Mouse (Mus musculus) MN1 (cell line): ENCODE results near the gene Scel.

Experiments
- DNase-seq: peaks from one replicate; pipeline ENCODE4 v3.0.0-alpha.2; 2016; ENCODE audit warnings: low spot score

Scel gene

GRCm38 (mm10) chr14:103571598-103572320 is 58.6 kb downstream of the Scel start:
- DNase-seq = no peak

DNA sequence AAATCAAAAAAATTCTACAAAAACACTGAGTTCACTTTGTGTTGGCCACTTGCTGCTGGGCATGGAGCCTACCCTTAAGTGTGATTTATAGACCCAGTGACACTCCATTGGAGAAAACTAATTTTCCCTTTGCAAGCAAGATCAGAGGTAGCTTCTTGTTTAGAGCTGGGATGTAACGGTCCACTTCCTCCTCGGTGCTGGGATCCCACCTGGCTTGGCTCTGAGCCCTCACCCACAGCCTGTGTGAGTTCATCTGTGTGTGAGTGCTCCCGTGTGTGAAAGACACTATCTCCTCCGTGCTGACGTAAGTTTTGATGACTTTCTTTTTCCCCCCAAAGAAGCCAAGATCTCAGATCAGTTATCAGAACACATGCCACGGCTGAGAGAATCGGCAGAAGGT is 62.7 kb downstream of the Scel start:
- no peak for DNase-seq

- DNase-seq = no peak
Observed at GRCm38 (mm10) chr14:103577011-103577410, 63.9 kb downstream of the Scel start.

DNA sequence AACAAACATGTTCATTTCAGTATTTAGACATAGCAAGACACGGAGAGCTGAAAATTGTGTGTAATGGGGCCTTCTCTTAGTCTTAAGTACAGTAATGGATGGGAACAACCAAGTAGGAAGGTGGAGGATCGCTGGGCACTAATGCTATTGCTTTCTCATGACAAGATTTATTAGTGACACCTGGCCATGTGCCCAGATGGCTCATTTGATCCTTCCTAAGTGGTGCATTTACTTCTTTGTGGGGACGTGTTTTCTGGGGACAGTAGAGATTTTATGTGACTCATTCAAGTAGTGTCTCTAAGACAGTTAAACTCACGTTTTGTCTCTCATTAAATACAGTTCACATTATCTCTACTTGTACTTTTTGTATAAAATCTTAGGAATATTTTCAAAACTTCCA is 73.5 kb downstream of the Scel start:
- DNase-seq = no peak

DNA sequence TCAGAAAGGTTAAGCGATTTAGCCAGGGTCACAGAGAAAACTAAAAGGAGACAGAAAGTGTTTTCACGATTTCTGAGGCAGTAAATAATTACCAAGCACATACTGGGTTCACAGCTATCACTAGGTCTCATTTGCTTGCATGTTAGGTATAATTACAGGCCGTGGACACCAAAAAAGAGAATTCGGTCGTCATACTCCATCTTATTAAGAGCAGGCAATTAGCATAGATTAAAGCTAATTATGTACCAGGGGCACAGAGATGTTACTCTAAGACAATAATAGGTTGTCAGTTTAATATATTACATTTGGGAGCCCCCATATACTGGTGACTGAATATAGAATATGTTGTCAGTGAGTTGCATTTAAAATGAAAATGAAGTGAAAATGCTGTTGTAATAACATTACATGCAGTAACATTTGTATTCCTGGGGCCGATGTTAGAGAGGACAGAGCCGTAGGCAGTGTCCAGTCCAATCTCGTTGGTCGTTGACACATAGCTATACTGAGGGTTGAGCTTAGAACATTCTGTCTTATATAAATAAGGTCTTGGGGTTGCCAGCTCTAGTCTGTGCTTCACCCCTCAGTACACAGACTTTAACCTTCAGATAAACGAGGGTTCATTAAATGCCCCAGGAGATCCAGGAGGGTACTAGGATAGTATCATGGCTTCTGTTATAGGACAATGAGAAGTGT is 74.2 kb downstream of the Scel start:
- no peak for DNase-seq

- DNase-seq = no peak
Observed at GRCm38 (mm10) chr14:103589819-103590218, 76.7 kb downstream of the Scel start.

DNA sequence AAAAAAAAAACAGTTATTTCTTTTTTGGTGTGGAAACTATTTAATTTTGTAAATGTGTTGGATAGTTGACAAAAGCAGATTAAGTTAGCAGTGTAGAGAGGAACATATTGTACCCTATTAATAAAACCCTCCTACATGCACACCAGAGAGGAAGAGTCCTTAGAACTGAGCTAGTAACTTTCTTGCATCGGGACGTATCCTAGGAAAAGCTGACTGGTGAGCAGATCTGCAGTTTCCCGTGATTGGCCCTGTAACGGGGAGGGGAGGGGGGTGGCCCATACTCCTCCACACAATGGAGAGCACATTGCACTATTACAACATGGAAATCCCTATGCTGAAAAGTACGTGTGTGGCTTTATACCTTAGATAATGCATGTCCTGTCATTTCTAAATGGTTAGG is 82.7 kb downstream of the Scel start:
- DNase-seq = no peak

GRCm38 (mm10) chr14:103608063-103608462 is 94.9 kb downstream of the Scel start:
- DNase-seq = no peak

DNA sequence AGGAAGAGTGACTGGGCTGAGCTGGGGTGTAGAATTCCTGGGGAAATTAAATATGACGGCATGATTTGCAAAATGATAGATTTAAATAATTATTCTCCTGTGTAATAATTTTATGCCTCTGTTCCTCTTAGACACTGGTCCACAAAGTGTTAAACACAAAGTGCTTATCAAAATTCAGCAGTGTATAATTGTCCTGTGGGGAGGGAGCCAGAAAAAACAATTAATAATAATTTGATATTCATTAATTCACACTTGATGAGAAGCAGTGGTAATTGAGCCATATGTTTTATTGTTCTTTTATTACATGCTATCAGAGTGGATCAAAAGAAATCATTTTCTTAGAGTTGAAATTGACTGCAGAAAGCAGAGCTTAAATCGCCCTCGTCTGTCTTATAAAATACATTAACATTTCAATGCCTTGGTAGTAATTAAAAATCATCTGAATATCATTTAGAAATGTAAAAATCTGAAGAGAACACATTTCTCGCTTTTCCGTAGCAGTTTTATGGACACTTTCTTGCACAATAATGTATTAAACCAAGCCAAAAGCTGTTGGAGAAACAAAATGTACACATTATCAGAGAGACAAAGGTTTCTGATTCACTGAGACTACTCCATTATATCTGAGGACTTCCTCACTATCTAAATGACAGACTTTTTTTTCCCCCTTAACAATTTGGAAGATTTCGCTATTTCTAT is 100.6 kb downstream of the Scel start:
- no peak for DNase-seq

GRCm38 (mm10) chr14:103614272-103614587 is 101.1 kb downstream of the Scel start:
- no peak for DNase-seq

DNA sequence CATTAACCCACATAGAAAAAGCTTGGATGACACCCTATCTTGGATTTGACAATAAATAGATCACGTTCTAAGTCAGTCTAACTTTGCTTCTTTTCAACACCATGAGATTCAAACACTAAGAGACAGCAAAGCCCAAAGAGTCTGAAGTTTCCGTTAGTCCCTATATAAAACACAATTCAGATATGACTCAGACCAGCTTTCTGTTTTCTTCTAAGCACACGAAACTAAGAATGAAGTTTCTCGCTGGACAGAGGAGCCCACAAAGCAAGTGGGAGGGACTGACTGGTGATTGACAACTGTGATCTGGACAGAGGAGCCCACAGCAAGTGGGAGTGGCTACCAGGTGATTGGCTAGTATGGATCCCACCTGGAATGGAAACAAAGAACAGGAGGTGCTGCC is 106.6 kb downstream of the Scel start:
- DNase-seq = no peak

GRCm38 (mm10) chr14:103621207-103621606 is 108.1 kb downstream of the Scel start:
- DNase-seq = no peak

- no peak for DNase-seq
Observed at GRCm38 (mm10) chr14:103626100-103626499, 113.0 kb downstream of the Scel start.

DNA sequence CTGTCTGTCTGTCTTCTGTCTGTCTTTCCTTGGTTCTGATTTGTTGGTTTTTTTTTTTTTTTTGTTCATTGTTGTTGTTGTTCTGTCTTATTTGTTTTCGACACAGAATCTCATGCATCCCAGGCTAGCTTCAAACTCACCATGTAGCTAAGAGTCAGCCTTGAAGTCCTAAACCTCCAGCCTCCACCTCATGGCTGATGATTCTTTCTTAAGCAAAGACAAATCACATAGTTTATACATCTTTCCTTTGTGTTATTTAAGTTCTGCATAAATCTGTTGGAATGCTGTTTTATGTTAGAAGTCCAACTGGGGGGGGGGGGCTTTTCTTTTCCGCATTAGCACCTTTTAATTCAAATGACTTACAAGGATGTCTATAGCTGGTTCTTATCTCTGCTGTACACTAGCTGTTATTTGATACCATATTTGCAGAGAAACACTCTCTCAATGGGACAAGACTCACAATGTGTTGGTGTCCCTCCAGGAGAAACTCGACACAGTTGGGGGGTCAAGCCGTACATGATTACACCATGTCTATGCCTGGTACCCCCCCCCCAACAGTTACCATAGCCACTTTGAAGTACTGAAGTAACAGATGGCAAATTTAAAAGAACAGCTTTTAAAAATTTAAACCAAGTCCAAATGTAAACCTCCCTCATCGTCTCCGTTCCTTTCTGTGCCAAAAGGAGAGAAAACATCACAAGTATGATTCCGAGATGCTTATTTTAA is 116.7 kb downstream of the Scel start:
- no peak for DNase-seq

- no peak for DNase-seq
Observed at GRCm38 (mm10) chr14:103630545-103630944, 117.4 kb downstream of the Scel start.

GRCm38 (mm10) chr14:103643933-103644332 is 130.8 kb downstream of the Scel start:
- DNase-seq = no peak

DNA sequence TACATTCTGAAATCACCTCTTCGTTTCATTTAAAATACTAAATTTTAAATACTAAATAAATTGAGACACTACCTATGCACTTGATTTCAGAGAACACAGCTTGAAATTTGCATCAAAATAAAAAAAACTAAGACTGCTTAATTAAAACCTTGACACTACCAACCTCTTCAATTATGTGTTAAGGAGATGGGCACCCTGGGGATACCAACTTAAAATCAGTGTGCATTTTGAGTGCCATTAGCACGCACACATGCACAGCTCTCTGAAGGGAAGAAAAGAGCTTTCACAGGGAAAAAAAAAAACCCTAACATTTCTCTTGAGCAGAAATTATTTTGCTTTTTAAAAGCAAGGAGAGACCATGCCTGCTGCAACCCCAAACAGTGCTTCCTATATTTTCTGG is 134.8 kb downstream of the Scel start:
- DNase-seq = no peak

GRCm38 (mm10) chr14:103648623-103649255 is 135.6 kb downstream of the Scel start:
- no peak for DNase-seq

DNA sequence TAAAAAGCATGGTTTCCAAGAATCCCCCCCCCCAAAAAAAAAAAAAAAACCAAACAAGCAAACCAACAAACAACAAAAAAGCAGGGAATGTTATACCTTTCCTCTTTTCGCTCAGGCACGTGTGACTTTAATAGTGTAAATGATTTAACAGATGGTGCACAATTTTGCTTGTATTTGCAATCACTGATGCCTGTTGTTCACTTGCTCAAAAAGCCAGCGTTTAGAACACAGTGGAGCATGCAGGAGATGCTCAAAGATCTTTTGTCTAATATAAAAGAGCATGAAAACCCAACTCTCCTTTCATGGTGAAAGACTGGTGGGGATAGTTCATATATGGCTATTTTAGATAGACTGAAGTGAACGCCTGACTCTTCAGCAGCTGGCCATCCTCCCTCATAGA is 136.2 kb downstream of the Scel start:
- DNase-seq = no peak

- DNase-seq = peak; percentile 41
Observed at GRCm38 (mm10) chr14:103649896-103650334, 136.8 kb downstream of the Scel start, which contains the start of gene Slain1. Gene Slain1, plus strand, starts transcription at chr14:103650228.

GRCm38 (mm10) chr14:103650413-103651101 is 137.4 kb downstream of the Scel start:
- DNase-seq = peak; percentile 8
